Mouse (Mus musculus) intestine, embryonic 15.5 days (tissue): ENCODE measurements around the gene Elf1. TPM values are rescaled to one million over a fixed set of nuclear protein-coding genes. Genes with fewer than 3 reads are reported as not detected.
"Not testable (repeated sequence)": the region's sequence is repeated elsewhere in the genome, so short reads cannot be mapped to it uniquely, and the experiment has no call there.

Experiments
- ATAC-seq: fragments of 200-750 bp; cut with Nextera tagmentation; 2 replicates; pipeline ENCODE4 v1.8.0; 2017; ENCODE audit warnings: moderate TSS enrichment, moderate library complexity
- H3K27ac ChIP-seq: fragments of 300-500 bp; sonication (generic); 2 replicates; pipeline ENCODE4 v1.5.1; 2015; ENCODE audit warnings: mild to moderate bottlenecking, inconsistent platforms
- H3K27me3 ChIP-seq: fragments of 300-500 bp; sonication (generic); replicated peaks from 2 replicates; pipeline ENCODE4 v1.6.1; 2015; ENCODE audit warnings: inconsistent platforms
- H3K36me3 ChIP-seq: fragments of 300-500 bp; sonication (generic); 2 replicates; pipeline ENCODE4 v1.6.1; 2015; ENCODE audit warnings: inconsistent platforms
- H3K4me1 ChIP-seq: fragments of 300-500 bp; sonication (generic); replicated peaks from 2 replicates; pipeline ENCODE4 v1.6.1; 2015; ENCODE audit warnings: inconsistent platforms
- H3K4me2 ChIP-seq: fragments of 300-500 bp; sonication (generic); replicated peaks from 2 replicates; pipeline ENCODE4 v1.6.1; 2015; ENCODE audit warnings: mild to moderate bottlenecking, inconsistent platforms
- H3K4me3 ChIP-seq: fragments of 300-500 bp; sonication (generic); replicated peaks from 2 replicates; pipeline ENCODE4 v1.5.1; 2015; ENCODE audit warnings: inconsistent platforms
- H3K9ac ChIP-seq: fragments of 300-500 bp; sonication (generic); 2 replicates; pipeline ENCODE4 v1.6.1; 2015; ENCODE audit warnings: inconsistent platforms
- H3K9me3 ChIP-seq: fragments of 300-500 bp; sonication (generic); 2 replicates; pipeline ENCODE4 v1.6.1; 2016; ENCODE audit warnings: inconsistent platforms
- WGBS: fragments of 180-500 bp; shearing (Covaris S2); methylation state at CpG from one replicate; pipeline ENCODE4 v1.1.7; 2015; 5-methylcytosine and 5-hydroxymethylcytosine counted together
- polyA plus RNA-seq: library from polyadenylated mRNA; unstranded; fragments of >200 nt; fragmentation: Nextera tagmentation; extraction: Ambion mirVana; gene quantifications from 2 replicates; pipeline ENCODE4 v1.2.1, GENCODE M21; 2015

The Elf1 gene
- polyA plus RNA-seq, 1 experiment from 2014 or later: 27.0 TPM

GRCm38 (mm10) chr14:79529581-79530554 lies 48.9 kb downstream of the Elf1 start:
- no peak; the same call in 1 of the 2 replicates for ATAC-seq
- Histone ChIP-seq H3K36me3 (no peaks in the 10 kb centered on the region), H3K4me3 (no peak overlapping the region), H3K4me2 (no peak overlapping the region), H3K9ac (no peak overlapping the region), H3K27me3 (no peaks in the 10 kb centered on the region), H3K9me3 (no peaks in the 10 kb centered on the region), H3K4me1 (peaks cover 14% of the 10 kb centered on the region; the same call in 1 of the 2 replicates), H3K27ac (no peak overlapping the region)
- WGBS: 80% methylated on average over 10 of the region's 10 CpGs

GRCm38 (mm10) chr14:79530761-79531160 lies 49.8 kb downstream of the Elf1 start:
- Histone ChIP-seq H3K4me2 (no peak overlapping the region), H3K9me3 (no peaks in the 10 kb centered on the region), H3K36me3 (no peaks in the 10 kb centered on the region), H3K27me3 (no peaks in the 10 kb centered on the region), H3K27ac (no peak overlapping the region), H3K9ac (no peak overlapping the region), H3K4me1 (peaks cover 14% of the 10 kb centered on the region; the same call in 1 of the 2 replicates), H3K4me3 (no peak overlapping the region)
- no peak for ATAC-seq
- WGBS: 88% methylated on average over 6 of the region's 6 CpGs

- H3K27me3 ChIP-seq: no peaks in the 10 kb centered on the region
- no peak overlapping the region for H3K9ac ChIP-seq
- peaks cover 9% of the 10 kb centered on the region; the same call in 1 of the 2 replicates for H3K4me1 ChIP-seq
- no peak overlapping the region for H3K27ac ChIP-seq
- no peak for ATAC-seq
- no peak overlapping the region for H3K4me2 ChIP-seq
- no peaks in the 10 kb centered on the region for H3K9me3 ChIP-seq
- H3K36me3 ChIP-seq: no peaks in the 10 kb centered on the region
- H3K4me3 ChIP-seq: no peak overlapping the region
- 84% methylated on average over 8 of the region's 8 CpGs for WGBS
Observed at GRCm38 (mm10) chr14:79532036-79532776, 51.2 kb downstream of the Elf1 start.

- Histone ChIP-seq H3K4me1 (peaks cover 9% of the 10 kb centered on the region; the same call in 1 of the 2 replicates), H3K4me2 (no peak overlapping the region), H3K27me3 (no peaks in the 10 kb centered on the region), H3K36me3 (no peaks in the 10 kb centered on the region; the same call in 1 of the 2 replicates), H3K9ac (no peak overlapping the region), H3K9me3 (no peaks in the 10 kb centered on the region), H3K4me3 (no peak overlapping the region), H3K27ac (no peak overlapping the region)
- ATAC-seq: no peak
- WGBS: 68% methylated on average over 1 of the region's 1 CpGs
Observed at GRCm38 (mm10) chr14:79533350-79533749, 52.4 kb downstream of the Elf1 start.

- WGBS: 74% methylated on average over 3 of the region's 3 CpGs
- Histone ChIP-seq H3K9me3 (no peaks in the 10 kb centered on the region), H3K9ac (no peak overlapping the region), H3K27ac (no peak overlapping the region), H3K4me1 (peaks cover 6% of the 10 kb centered on the region; the same call in 1 of the 2 replicates), H3K27me3 (no peaks in the 10 kb centered on the region), H3K36me3 (no peaks in the 10 kb centered on the region; the same call in 1 of the 2 replicates), H3K4me2 (no peak overlapping the region), H3K4me3 (no peak overlapping the region)
- ATAC-seq: no peak
Observed at GRCm38 (mm10) chr14:79534206-79534605, 53.2 kb downstream of the Elf1 start.

- not testable (repeated sequence) for H3K9ac ChIP-seq, H3K27me3 ChIP-seq, ATAC-seq
Observed at GRCm38 (mm10) chr14:79534656-79535055, 53.7 kb downstream of the Elf1 start.

GRCm38 (mm10) chr14:79535318-79535717 lies 54.3 kb downstream of the Elf1 start:
- Histone ChIP-seq H3K9me3 (no peaks in the 10 kb centered on the region), H3K4me1 (peaks cover 2% of the 10 kb centered on the region; the same call in 1 of the 2 replicates), H3K9ac (no peak overlapping the region), H3K4me3 (no peak overlapping the region), H3K27ac (no peak overlapping the region), H3K27me3 (no peaks in the 10 kb centered on the region), H3K4me2 (no peak overlapping the region), H3K36me3 (no peaks in the 10 kb centered on the region; the same call in 1 of the 2 replicates)
- ATAC-seq: peak; percentile 36; the same call in 1 of the 2 replicates
- 74% methylated on average over 10 of the region's 10 CpGs for WGBS

More at GRCm38 (mm10) chr14:79534656-79535055, 53.7 kb downstream of the Elf1 start:
- not testable (repeated sequence) for H3K4me2 ChIP-seq, H3K4me3 ChIP-seq, H3K27ac ChIP-seq, H3K36me3 ChIP-seq, H3K4me1 ChIP-seq, H3K9me3 ChIP-seq
- 85% methylated on average over 4 of the region's 4 CpGs for WGBS

GRCm38 (mm10) chr14:79536011-79536410 lies 55.0 kb downstream of the Elf1 start:
- Histone ChIP-seq H3K36me3 (no peaks in the 10 kb centered on the region; the same call in 1 of the 2 replicates), H3K4me2 (no peak overlapping the region), H3K4me3 (no peak overlapping the region), H3K4me1 (peaks cover 2% of the 10 kb centered on the region; the same call in 1 of the 2 replicates), H3K27ac (no peak overlapping the region), H3K9me3 (no peaks in the 10 kb centered on the region), H3K9ac (no peak overlapping the region), H3K27me3 (no peaks in the 10 kb centered on the region)
- WGBS: 61% methylated on average over 5 of the region's 5 CpGs
- no peak for ATAC-seq

GRCm38 (mm10) chr14:79536837-79537236 lies 55.8 kb downstream of the Elf1 start:
- H3K36me3 ChIP-seq: no peaks in the 10 kb centered on the region; the same call in 1 of the 2 replicates
- H3K4me2 ChIP-seq: no peak overlapping the region
- H3K27me3 ChIP-seq: no peaks in the 10 kb centered on the region
- WGBS: 80% methylated on average over 3 of the region's 3 CpGs
- ATAC-seq: no peak
- H3K27ac ChIP-seq: no peak overlapping the region
- H3K9ac ChIP-seq: no peak overlapping the region
- no peaks in the 10 kb centered on the region for H3K9me3 ChIP-seq
- H3K4me1 ChIP-seq: peaks cover 2% of the 10 kb centered on the region; the same call in 1 of the 2 replicates
- no peak overlapping the region for H3K4me3 ChIP-seq

- Histone ChIP-seq H3K27me3 (no peaks in the 10 kb centered on the region), H3K9me3 (no peaks in the 10 kb centered on the region), H3K4me1 (peaks cover 2% of the 10 kb centered on the region; the same call in 1 of the 2 replicates), H3K4me2 (no peak overlapping the region), H3K9ac (no peak overlapping the region), H3K27ac (no peak overlapping the region), H3K36me3 (no peaks in the 10 kb centered on the region; the same call in 1 of the 2 replicates), H3K4me3 (no peak overlapping the region)
- 87% methylated on average over 5 of the region's 5 CpGs for WGBS
- ATAC-seq: no peak
Observed at GRCm38 (mm10) chr14:79537463-79537862, 56.5 kb downstream of the Elf1 start.

GRCm38 (mm10) chr14:79537921-79538320 lies 56.9 kb downstream of the Elf1 start:
- no peak for ATAC-seq
- Histone ChIP-seq H3K4me2 (no peak overlapping the region), H3K4me1 (no peaks in the 10 kb centered on the region; the same call in 1 of the 2 replicates), H3K9ac (no peak overlapping the region), H3K4me3 (no peak overlapping the region), H3K9me3 (no peaks in the 10 kb centered on the region), H3K27ac (no peak overlapping the region), H3K27me3 (no peaks in the 10 kb centered on the region), H3K36me3 (no peaks in the 10 kb centered on the region; the same call in 1 of the 2 replicates)

GRCm38 (mm10) chr14:79541606-79542005 lies 60.6 kb downstream of the Elf1 start:
- no peak overlapping the region for H3K9ac ChIP-seq
- H3K27ac ChIP-seq: no peak overlapping the region
- no peak for ATAC-seq
- H3K4me1 ChIP-seq: no peaks in the 10 kb centered on the region
- H3K9me3 ChIP-seq: no peaks in the 10 kb centered on the region
- H3K4me2 ChIP-seq: no peak overlapping the region
- no peak overlapping the region for H3K4me3 ChIP-seq
- no peaks in the 10 kb centered on the region; the same call in 1 of the 2 replicates for H3K36me3 ChIP-seq
- no peaks in the 10 kb centered on the region for H3K27me3 ChIP-seq
